Mouse (Mus musculus): Measurements from ENCODE around the gene Serping1.

Serping1 gene

GRCm38 (mm10) chr2:84783315-84783714 is 8.1 kb upstream of the Serping1 start:
- no peak for DNase-seq (ENCODE audit: extremely low spot score, low read depth, low spot score)

DNA sequence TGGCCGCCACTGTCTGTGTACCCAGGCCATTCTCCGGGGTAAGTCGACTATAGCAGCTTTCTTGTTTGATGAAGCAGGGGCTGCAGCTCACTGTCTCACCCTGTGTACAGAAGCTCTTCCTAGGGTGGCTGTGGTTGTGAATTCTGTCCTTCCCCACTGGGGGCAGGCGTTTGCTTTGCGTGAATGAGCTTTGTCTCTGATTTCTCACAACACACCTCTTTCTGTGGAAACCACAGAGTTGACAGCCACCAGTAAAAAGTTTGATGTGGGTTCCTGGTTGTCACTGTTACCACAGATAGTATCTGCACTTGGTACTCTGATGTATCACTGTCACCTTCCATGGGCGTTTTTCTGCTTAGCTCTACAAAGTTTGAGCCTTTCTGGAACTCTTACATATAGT is 4.0 kb upstream of the Serping1 start:
- DNase-seq (ENCODE audit: extremely low spot score, low read depth, low spot score): no peak

- DNase-seq (ENCODE audit: extremely low spot score, low read depth, low spot score): no peak
These were observed 2.5 kb upstream of the Serping1 start for GRCm38 (mm10) chr2:84777706-84778105.

- no peak for DNase-seq (ENCODE audit: extremely low spot score, low read depth, low spot score)
These were observed 421 bp upstream of the Serping1 start for GRCm38 (mm10) chr2:84775665-84776064.

GRCm38 (mm10) chr2:84774751-84775150 is 493 bp downstream of the Serping1 start:
- DNase-seq (ENCODE audit: extremely low spot score, low read depth, low spot score): no peak

DNA sequence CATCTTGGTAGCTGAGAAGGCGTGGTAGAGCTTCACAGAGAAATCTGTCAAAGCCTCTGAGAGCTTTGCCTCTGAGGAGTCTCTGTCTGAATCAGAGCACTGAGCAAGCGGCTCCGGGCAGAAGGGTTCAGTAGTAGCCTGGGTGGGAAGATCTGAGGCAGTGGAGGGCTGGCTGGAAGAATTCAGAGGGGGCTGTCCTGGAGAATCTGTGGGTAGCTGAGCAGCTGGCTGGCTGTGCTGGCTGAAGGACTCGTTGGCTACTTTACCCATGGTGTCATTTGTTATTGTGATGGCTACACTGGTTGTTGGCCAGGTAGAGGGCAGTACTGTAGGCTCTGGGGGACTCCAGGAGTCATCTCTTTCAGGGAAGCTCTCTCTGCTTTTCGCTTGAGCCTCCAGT is 2.0 kb downstream of the Serping1 start:
- DNase-seq (ENCODE audit: extremely low spot score, low read depth, low spot score): no peak

DNA sequence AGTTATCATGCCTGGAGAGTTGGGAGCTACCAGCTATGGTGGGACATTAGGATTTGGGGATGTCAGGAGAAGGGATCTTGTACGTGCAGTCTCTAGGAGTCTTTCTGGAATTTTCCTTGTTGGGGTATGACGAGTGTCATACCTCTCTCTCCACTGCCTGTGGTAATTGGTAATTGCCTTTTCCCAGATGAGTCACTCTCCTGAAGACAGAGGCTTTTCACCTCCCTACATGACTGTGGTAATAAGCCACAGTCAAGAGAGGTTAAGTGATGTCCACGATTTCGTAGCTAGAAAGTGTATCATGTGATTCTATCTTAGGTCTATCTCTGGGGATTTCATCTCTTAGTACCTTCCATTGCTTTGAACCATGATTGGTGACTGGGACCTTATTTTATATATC is 2.8 kb downstream of the Serping1 start:
- DNase-seq (ENCODE audit: extremely low spot score, low read depth, low spot score): no peak

DNA sequence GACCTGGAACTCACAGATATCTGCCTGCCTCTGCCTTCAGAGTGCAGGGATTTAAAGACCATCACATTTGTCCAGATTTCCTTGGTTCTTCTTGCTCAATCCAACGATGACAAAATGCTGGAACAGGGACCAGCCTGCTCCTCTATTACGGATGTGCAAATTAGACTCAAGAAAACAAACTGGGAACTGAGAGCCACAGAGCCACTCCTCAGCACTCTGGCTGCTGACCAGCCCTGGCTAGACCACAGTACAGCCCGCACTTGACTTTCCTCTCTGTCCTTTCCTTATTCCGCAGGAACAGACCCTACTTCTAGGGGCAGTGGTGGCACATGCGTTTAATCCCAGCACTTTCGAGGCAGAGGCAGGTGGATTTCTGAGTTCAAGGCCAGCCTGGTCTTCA is 4.7 kb downstream of the Serping1 start:
- DNase-seq (ENCODE audit: extremely low spot score, low read depth, low spot score): no peak

- DNase-seq (ENCODE audit: extremely low spot score, low read depth, low spot score): no peak
These were observed 12.4 kb downstream of the Serping1 start for GRCm38 (mm10) chr2:84762818-84763217.

DNA sequence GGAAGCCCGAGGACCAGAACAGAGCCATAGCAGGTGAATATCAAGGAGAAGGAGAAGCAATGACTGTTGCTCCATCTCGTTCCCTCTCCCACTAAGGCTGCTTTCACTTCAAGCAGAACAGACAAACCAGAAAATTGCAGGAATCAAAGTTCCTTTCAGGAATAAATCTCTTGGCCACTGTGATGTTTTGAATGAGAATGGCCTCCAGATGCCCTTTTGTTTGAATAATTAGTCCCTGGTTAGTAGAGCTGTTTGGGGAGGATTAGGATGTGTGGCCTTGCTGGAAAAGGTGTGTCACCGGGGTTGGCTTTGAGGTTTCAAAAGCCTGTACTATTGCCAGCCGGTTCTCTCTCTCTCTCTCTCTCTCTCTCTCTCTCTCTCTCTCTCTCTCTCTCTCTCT is 12.9 kb downstream of the Serping1 start:
- DNase-seq (ENCODE audit: extremely low spot score, low read depth, low spot score): no peak

GRCm38 (mm10) chr2:84761840-84762239 is 13.4 kb downstream of the Serping1 start:
- DNase-seq (ENCODE audit: extremely low spot score, low read depth, low spot score): no peak

DNA sequence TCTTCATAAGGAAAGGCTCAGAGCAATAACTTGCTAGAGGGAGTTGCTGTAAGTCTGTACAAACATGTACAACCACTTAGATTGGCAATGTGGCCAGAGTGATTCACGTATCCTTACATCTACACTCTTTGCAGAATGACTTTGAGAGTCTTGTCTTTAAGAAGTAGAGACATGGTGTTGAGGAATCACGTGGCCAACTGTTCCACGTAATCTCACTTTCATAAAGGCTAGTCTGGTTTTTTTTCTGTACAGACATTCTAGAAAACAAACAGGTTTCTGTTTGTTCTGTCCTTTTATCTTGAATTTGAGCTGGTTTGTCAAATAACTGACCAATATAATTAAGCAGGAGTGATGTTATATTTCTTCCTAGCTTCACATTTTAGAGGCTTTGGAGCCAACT is 13.9 kb downstream of the Serping1 start:
- DNase-seq (ENCODE audit: extremely low spot score, low read depth, low spot score): no peak

DNA sequence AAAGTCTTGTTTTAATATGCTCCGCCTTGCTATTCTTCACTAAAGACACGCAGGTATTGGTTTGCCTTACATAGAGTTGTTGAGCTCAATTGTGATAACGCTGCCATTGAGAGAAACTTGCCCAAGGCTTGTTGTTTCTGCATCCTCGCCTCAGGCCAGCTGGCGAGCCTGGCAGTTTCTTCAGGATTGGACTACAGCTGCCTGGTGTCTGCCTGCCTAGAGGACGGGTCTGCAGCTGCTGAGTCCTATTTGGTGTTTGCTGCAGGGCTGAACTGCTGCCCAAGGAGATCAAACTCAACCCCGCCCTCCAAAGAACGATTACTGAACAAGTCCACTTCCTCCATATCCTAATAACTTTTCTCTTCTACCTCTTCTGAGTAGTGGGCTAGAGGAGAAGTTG is 14.5 kb downstream of the Serping1 start:
- no peak for DNase-seq (ENCODE audit: extremely low spot score, low read depth, low spot score)

DNA sequence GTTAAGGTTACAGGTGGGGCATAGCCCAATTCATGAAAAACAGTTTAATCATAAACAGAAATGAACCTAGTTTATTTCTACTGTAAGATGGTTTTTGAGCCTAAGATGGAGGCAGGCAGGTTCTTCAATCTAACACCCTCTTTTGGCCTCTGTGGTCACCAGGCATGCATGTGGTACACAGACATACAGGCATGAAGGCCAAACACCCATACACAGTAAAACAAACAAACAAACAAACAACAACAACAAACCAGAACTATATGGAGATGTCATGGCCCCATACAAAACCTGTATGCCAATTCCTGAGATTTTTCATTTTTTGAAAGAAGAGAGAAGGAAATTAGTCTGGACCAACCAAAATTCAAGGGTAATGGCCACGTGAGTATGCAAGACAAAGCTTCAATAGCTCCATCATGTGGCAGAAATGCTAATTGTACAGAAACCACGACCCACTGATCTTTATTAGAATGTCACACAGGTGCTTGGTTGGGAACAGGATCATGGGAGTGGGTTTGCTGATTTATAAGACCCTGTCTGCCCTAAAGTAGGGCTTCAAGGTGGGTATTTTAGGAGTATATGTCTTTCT is 16.6 kb downstream of the Serping1 start:
- no peak for DNase-seq (ENCODE audit: extremely low spot score, low read depth, low spot score)

GRCm38 (mm10) chr2:84757026-84757682 is 18.1 kb downstream of the Serping1 start:
- no peak for DNase-seq (ENCODE audit: extremely low spot score, low read depth, low spot score)

GRCm38 (mm10) chr2:84756245-84756644 is 19.0 kb downstream of the Serping1 start:
- DNase-seq (ENCODE audit: extremely low spot score, low read depth, low spot score): no peak

GRCm38 (mm10) chr2:84750115-84750514 is 25.1 kb downstream of the Serping1 start:
- no peak for DNase-seq (ENCODE audit: extremely low spot score, low read depth, low spot score)

GRCm38 (mm10) chr2:84744126-84744525 is 31.1 kb downstream of the Serping1 start:
- no peak for DNase-seq (ENCODE audit: extremely low spot score, low read depth, low spot score)

DNA sequence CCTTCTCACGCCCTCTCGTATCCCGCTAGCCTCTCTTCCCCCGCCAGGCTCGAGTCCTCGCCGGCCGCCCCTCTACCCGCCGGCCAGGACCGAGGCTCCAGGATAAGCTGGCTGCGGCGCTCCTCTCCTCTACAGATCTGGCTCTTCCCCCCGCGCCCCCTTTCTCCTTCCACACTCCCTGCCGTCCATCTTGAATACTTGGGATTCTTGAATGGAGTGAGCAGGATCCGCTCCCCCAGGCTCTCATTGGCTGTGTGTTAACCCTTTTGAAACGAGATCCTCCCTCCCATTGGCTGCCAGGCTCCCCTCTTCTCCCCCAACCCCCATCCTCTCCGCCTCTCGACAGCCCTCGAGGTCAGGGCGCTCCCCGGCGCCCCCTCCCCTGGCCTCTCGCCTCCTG is 31.7 kb downstream of the Serping1 start, which contains the start of gene Gm19426:
Gene Gm19426, minus strand, starts transcription at position 95 of the 400 bp plus-strand sequence.
- DNase-seq (ENCODE audit: extremely low spot score, low read depth, low spot score): peak; percentile 89

DNA sequence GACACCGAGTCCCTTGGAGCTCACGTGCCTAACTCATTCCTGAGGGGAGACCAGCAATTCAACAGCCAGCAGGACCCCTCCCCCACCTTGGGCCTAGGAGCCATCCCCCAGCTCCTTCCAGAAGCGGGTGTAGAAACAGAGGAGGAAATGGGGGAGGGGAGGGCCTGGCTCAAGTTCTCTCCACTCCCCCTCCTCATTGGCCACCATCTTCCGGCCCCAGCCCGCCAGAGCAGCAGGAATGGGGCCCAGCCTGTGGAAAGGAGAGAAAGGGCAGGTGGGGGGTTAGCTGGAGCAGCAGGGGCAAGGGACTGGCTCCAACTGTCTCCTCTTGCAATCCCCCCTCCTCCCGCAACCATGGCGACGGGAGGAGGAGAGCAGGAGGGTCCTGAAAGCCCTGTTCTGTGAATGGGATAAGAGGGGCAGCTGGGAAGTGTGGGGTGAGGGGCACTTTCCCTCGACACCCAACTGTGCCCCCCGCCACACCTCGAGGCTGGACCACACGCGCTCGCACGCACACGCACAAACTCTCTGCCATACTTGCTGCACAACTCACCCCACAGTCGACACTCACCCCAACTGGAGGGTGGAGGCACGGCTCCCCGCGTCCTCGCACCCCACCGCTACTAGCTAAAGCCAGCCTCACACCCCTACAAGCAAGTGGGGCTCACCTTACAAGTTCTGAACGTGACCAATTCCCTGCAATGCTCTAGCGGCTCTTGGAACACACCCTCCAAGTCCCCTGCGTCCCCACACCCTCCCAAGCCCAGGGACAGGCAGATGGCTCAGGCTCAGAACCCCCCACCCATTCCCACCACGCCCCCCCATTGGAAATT is 32.6 kb downstream of the Serping1 start:
- DNase-seq (ENCODE audit: extremely low spot score, low read depth, low spot score): peak; percentile 89

DNA sequence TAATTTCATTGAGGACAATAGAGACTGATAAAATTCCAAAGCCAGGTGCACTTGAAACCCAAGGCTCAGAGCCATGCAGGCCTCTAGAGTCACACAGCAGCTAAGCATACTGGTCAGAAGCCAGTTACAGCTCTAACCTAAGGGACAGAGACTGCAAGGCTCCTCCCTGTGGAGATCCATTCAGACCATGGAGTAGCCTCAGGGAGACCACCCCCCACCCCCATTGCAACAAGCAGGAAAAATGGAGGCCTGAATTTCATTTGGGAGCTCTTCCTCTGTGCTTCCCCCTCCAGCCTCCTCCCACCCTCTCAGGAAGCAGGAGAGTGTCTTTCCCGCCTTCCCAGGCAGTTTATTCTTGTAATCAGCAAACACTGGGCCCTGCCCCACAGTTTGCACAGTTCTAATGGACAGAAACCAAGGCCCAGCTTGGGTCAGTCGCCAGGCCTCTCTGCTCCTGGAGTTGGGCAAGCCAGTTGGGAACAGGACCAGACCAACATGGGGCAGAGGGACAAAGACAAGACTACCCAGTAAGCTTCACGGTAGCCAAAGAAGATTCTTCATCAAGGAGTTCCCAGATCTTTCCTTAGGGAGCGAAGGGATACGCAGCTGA is 33.3 kb downstream of the Serping1 start:
- DNase-seq (ENCODE audit: extremely low spot score, low read depth, low spot score): no peak
